Mouse (Mus musculus): ENCODE results near the gene Prlh. TPM values are rescaled to one million over a fixed set of nuclear protein-coding genes. Genes with fewer than 3 reads are reported as not detected.

Prlh gene
- polyA plus RNA-seq, 1 experiment from 2014 or later = not detected

GRCm38 (mm10) chr1:90913231-90913630 lies 39.7 kb upstream of the Prlh start:
- no peak overlapping the region for H3K27ac ChIP-seq (ENCODE audit: low read depth)
- peaks cover 11% of the 10 kb centered on the region for H3K4me1 ChIP-seq (ENCODE audit: insufficient read depth)
- H3K9ac ChIP-seq = no peak overlapping the region
- peaks cover 3% of the 10 kb centered on the region; the same call in 1 of the 2 replicates for H3K27me3 ChIP-seq (ENCODE audit: insufficient read depth, low read length)
- no peak overlapping the region for H3K4me3 ChIP-seq (ENCODE audit: low read depth, low read length)
- TF ChIP-seq CTCF (IDR thresholded peaks at IDR 0.05; ENCODE audit: low read depth) = no peak
- no peaks in the 10 kb centered on the region for H3K36me3 ChIP-seq (ENCODE audit: insufficient read depth)
- H3K9me3 ChIP-seq (ENCODE audit: low read depth, low read length) = no peaks in the 10 kb centered on the region
- DNase-seq = no peak
- 67% methylated on average over 6 of the region's 6 CpGs for WGBS
- no peak for ATAC-seq (ENCODE audit: insufficient read depth)
- H3K4me2 ChIP-seq = no peak overlapping the region

GRCm38 (mm10) chr1:90914948-90915569 lies 37.8 kb upstream of the Prlh start, which contains the start of gene Mlph:
Mlph (plus strand) TSS chr1:90915085.
- 8% methylated on average over 18 of the region's 18 CpGs for WGBS
- Histone ChIP-seq H3K4me1 (ENCODE audit: insufficient read depth) (peaks cover 7% of the 10 kb centered on the region; the same call in 1 of the 2 replicates), H3K4me3 (ENCODE audit: low read depth, low read length) (peak within 1 kb of the TSS; percentile 11), H3K9me3 (ENCODE audit: low read depth, low read length) (peaks cover 9% of the 10 kb centered on the region; the same call in 1 of the 2 replicates), H3K27me3 (ENCODE audit: insufficient read depth, low read length) (peaks cover 3% of the 10 kb centered on the region; the same call in 1 of the 2 replicates), H3K4me2 (peak within 1 kb of the TSS; percentile 52), H3K9ac (peak within 1 kb of the TSS; percentile 2; the same call in 1 of the 2 replicates), H3K27ac (ENCODE audit: low read depth) (no peak within 1 kb of the TSS), H3K36me3 (ENCODE audit: insufficient read depth) (no peaks in the 10 kb centered on the region)
- DNase-seq = peak; percentile 81
- no peak for TF ChIP-seq CTCF (IDR thresholded peaks at IDR 0.05; ENCODE audit: low read depth)
- peak; percentile 20; the same call in 1 of the 2 replicates for ATAC-seq (ENCODE audit: insufficient read depth)

- WGBS = 51% methylated on average over 6 of the region's 6 CpGs
- Histone ChIP-seq H3K27me3 (ENCODE audit: insufficient read depth, low read length) (peaks cover 3% of the 10 kb centered on the region; the same call in 1 of the 2 replicates), H3K36me3 (ENCODE audit: insufficient read depth) (no peaks in the 10 kb centered on the region), H3K4me2 (no peak overlapping the region), H3K9me3 (ENCODE audit: low read depth, low read length) (peaks cover 11% of the 10 kb centered on the region; the same call in 1 of the 2 replicates), H3K4me1 (ENCODE audit: insufficient read depth) (peaks cover 7% of the 10 kb centered on the region; the same call in 1 of the 2 replicates), H3K27ac (ENCODE audit: low read depth) (no peak overlapping the region), H3K9ac (no peak overlapping the region), H3K4me3 (ENCODE audit: low read depth, low read length) (no peak overlapping the region)
- ATAC-seq (ENCODE audit: insufficient read depth) = no peak
- no peak for TF ChIP-seq CTCF (IDR thresholded peaks at IDR 0.05; ENCODE audit: low read depth)
- DNase-seq = no peak
These were observed 35.4 kb upstream of the Prlh start for GRCm38 (mm10) chr1:90917509-90917908.

- Histone ChIP-seq H3K9ac (no peak overlapping the region), H3K4me1 (ENCODE audit: insufficient read depth) (no peaks in the 10 kb centered on the region), H3K9me3 (ENCODE audit: low read depth, low read length) (peaks cover 11% of the 10 kb centered on the region; the same call in 1 of the 2 replicates), H3K4me3 (ENCODE audit: low read depth, low read length) (no peak overlapping the region), H3K27ac (ENCODE audit: low read depth) (no peak overlapping the region), H3K4me2 (no peak overlapping the region), H3K27me3 (ENCODE audit: insufficient read depth, low read length) (no peaks in the 10 kb centered on the region), H3K36me3 (ENCODE audit: insufficient read depth) (no peaks in the 10 kb centered on the region)
- 84% methylated on average over 9 of the region's 9 CpGs for WGBS
- DNase-seq (no peak), ATAC-seq (ENCODE audit: insufficient read depth) (no peak)
- no peak for TF ChIP-seq CTCF (IDR thresholded peaks at IDR 0.05; ENCODE audit: low read depth)
These were observed 31.2 kb upstream of the Prlh start for GRCm38 (mm10) chr1:90921687-90922086.

GRCm38 (mm10) chr1:90926030-90926429 lies 26.9 kb upstream of the Prlh start:
- no peak for ATAC-seq (ENCODE audit: insufficient read depth)
- Histone ChIP-seq H3K4me1 (ENCODE audit: insufficient read depth) (no peaks in the 10 kb centered on the region; the same call in 1 of the 2 replicates), H3K27ac (ENCODE audit: low read depth) (no peak overlapping the region), H3K4me2 (no peak overlapping the region), H3K9ac (no peak overlapping the region), H3K9me3 (ENCODE audit: low read depth, low read length) (no peaks in the 10 kb centered on the region), H3K4me3 (ENCODE audit: low read depth, low read length) (no peak overlapping the region), H3K27me3 (ENCODE audit: insufficient read depth, low read length) (no peaks in the 10 kb centered on the region), H3K36me3 (ENCODE audit: insufficient read depth) (no peaks in the 10 kb centered on the region)
- WGBS = 67% methylated on average over 4 of the region's 4 CpGs
- no peak for TF ChIP-seq CTCF (IDR thresholded peaks at IDR 0.05; ENCODE audit: low read depth)
- DNase-seq = no peak

GRCm38 (mm10) chr1:90927308-90927707 lies 25.6 kb upstream of the Prlh start:
- no peak overlapping the region for H3K9ac ChIP-seq
- TF ChIP-seq CTCF (IDR thresholded peaks at IDR 0.05; ENCODE audit: low read depth) = no peak
- H3K4me2 ChIP-seq = peak overlapping the region; percentile 76
- WGBS = 30% methylated on average over 15 of the region's 15 CpGs
- no peak overlapping the region for H3K27ac ChIP-seq (ENCODE audit: low read depth)
- H3K27me3 ChIP-seq (ENCODE audit: insufficient read depth, low read length) = no peaks in the 10 kb centered on the region
- H3K9me3 ChIP-seq (ENCODE audit: low read depth, low read length) = no peaks in the 10 kb centered on the region
- ATAC-seq (ENCODE audit: insufficient read depth) (0 out of 2 replicates have a peak, but pooled peaks have one; percentile 35), DNase-seq (peak; percentile 66)
- no peaks in the 10 kb centered on the region; the same call in 1 of the 2 replicates for H3K4me1 ChIP-seq (ENCODE audit: insufficient read depth)
- H3K36me3 ChIP-seq (ENCODE audit: insufficient read depth) = no peaks in the 10 kb centered on the region
- H3K4me3 ChIP-seq (ENCODE audit: low read depth, low read length) = no peak overlapping the region

GRCm38 (mm10) chr1:90927929-90928574 lies 24.9 kb upstream of the Prlh start:
- H3K27me3 ChIP-seq (ENCODE audit: insufficient read depth, low read length) = no peaks in the 10 kb centered on the region
- TF ChIP-seq CTCF (IDR thresholded peaks at IDR 0.05; ENCODE audit: low read depth) = no peak
- no peak overlapping the region for H3K27ac ChIP-seq (ENCODE audit: low read depth)
- WGBS = 2% methylated on average over 23 of the region's 23 CpGs
- no peaks in the 10 kb centered on the region for H3K9me3 ChIP-seq (ENCODE audit: low read depth, low read length)
- H3K36me3 ChIP-seq (ENCODE audit: insufficient read depth) = no peaks in the 10 kb centered on the region
- ATAC-seq (ENCODE audit: insufficient read depth) = peak; percentile 63; the same call in 1 of the 2 replicates
- peak; percentile 41 for DNase-seq
- H3K9ac ChIP-seq = peak overlapping the region; percentile 29; the same call in 1 of the 2 replicates
- no peaks in the 10 kb centered on the region; the same call in 1 of the 2 replicates for H3K4me1 ChIP-seq (ENCODE audit: insufficient read depth)
- peak overlapping the region; percentile 31 for H3K4me3 ChIP-seq (ENCODE audit: low read depth, low read length)
- peak overlapping the region; percentile 76 for H3K4me2 ChIP-seq

Data from lung, embryonic 14.5 days (tissue).